Mouse (Mus musculus): Measurements from ENCODE around the gene Hyls1. TPM values are rescaled to one million over a fixed set of nuclear protein-coding genes. Genes with fewer than 3 reads are reported as not detected.
"Not testable (repeated sequence)": the region's sequence is repeated elsewhere in the genome, so short reads cannot be mapped to it uniquely, and the experiment has no call there.

The Hyls1 gene
- 10 to 100 TPM in 1 of 2 experiments, 1 to 10 TPM in 1; 9.2 to 10.6 TPM for total RNA-seq (2021)
- long read RNA-seq, experiment 1, transcript Hyls1-201 (4 exons, 1,973 nt) = major isoform, 10 of 10 reads
- long read RNA-seq, experiment 1, partial matches to known transcripts = 0 of 10 reads
- long read RNA-seq, experiment 1, other reads (novel, unspliced or antisense) = 0 of 10 reads
- long read RNA-seq, experiment 2, transcript Hyls1-201 (4 exons, 1,973 nt) = major isoform, 9 of 9 reads
- long read RNA-seq, experiment 2, partial matches to known transcripts = 0 of 9 reads
- long read RNA-seq, experiment 2, other reads (novel, unspliced or antisense) = 0 of 9 reads

DNA sequence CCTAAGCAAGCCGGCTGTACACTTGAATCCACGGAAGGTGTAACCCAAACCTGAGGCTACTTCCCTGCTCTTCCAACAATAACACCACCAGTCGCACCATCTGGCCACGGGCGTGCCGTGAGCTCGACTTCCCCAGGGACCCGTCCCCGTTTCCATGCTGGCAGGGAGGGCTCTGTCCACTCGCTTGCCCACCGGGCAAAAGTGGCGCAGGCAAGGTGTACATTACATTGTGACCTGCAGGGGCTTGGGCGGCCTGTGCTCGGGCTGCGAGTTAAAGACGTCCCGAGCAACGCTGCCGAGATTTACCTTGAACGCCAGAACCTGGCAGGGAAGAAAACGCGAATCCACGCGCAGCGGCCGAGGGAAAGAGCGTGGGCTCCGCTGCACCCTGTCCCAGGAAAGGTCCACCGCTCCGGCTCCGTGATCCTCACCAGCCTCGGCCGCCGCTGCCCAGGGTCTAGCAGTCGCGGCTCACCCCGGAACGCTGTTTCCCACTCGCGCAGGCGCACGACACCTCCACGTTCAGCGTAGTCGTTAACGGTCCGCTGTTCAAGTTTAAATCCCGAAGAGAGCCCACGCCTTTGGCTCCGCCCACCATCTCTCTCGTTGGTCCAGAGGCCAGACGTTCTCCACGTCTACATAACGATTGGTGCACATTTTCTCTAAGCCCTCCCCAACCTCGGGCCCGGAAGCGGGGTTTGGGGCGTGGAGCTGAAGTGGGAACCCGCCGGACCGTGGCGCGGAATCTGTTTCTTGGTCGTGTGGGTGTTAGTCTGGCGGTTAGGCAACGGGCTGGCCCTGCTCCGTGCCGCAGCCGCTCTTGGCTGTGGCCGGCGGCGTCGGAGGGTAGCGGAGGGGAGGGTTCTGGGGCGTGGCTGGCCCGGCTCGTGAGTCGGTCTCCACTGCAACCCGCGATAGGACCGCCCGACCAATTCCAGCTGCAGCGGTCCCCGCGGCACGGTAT is at the start of gene Hyls1, which contains the start of gene Pate2:
Gene Hyls1, minus strand, starts transcription at position 828 of the 964 bp plus-strand sequence.
Gene Pate2, plus strand, starts transcription at position 714 of the 964 bp plus-strand sequence.
- peak; percentile 87 to 95 for DNase-seq (ENCODE audit: low spot score in 2 of 2)

DNA sequence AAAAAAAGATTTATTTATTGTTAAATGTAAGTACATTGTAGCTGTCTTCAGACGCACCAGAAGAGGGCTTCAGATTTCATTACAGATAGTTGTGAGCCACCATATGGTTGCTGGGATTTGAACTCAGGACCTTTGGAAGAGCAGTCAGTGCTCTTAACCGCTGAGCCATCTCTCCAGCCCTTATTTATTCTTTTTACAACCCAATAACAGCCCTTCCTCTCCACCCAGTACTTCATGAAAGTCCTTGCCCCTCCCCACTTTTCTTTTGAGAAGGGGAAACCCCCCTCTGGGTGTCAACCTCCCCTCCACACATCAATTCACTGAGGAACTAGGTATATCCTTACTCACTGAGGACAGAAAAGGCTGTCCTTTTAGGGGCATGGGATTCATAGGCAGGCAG is 46.6 kb upstream of the Hyls1 start:
- DNase-seq (ENCODE audit: low spot score in 2 of 2) = not testable (repeated sequence)

DNA sequence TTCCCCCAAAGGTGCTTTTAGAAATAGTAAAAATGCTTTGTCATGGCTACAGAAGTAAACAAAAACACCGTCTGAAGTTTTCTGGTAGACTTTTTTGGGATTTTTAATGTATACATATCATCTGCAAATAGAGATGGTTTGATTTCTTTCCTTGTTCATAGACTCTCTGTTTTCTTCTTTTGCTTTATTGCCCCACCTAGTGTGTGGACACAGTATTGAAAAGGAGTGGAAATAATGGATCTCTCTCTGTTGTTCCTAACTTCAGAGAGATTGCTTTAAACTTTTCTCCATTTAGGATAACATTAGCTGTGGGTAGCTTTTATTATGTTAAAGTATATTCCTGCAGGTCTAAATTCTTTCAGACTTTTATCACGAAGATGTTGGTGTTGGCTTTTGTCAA is 43.8 kb upstream of the Hyls1 start:
- no peak for DNase-seq (ENCODE audit: low spot score in 2 of 2)

DNA sequence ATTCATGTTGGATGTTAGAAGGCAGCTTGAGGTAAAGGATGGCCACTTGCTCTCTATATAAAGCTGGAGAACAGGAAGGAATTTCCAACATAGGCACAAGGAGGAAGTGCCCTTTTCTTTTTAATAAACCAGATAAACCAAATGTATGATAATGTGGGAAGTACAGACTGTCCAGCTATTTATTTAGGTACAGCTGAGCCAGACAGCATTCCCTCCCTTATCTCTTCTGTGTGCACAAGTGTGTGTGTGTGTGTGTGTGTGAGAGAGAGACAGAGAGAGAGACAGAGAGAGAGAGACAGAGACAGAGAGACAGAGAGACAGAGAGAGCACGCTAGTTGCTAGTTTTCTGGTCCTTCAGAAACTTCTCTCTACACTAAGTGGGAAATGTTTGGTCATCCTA is 41.6 kb upstream of the Hyls1 start, which contains the start of gene Pate4:
Gene Pate4, minus strand, starts transcription at position 101 of the 400 bp plus-strand sequence.
- DNase-seq (ENCODE audit: low spot score in 2 of 2) = no peak

DNA sequence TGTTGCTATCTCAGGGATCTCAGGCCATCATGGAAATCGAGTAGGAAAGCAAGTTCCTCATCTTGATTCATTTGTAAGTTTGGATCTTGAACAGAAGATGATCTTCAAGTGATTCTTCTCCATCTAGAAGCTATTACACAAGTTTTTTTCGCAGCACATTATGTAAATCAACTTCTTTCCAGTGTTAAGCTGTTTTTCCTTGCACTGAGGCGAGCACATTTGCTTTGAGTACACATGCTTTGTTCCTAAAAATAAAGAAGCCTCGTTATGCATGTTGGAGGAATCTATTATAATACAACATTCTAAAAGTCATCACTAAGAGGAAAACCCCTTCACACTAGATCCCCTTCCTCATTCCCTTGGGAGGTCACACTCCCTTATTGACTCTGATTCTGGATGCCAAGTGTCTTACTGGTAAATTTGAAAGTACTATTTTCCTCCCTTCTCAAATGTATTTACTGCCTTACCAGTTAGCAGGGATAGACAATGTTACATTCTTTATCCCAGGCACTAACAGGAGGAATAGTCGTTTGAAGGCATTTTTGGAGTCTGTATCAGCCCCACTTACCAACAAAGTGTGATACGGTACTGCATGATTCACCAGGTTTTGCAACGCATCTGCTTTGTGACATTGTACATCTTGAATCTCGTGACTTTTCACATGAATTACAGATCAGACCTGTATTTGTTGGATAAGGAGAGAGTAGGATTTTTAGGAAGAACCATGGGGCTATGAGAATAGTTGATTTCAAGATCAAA is 37.6 kb upstream of the Hyls1 start:
- peak in 1 of 2 experiments; percentile 11 for DNase-seq (ENCODE audit: low spot score in 2 of 2)

DNA sequence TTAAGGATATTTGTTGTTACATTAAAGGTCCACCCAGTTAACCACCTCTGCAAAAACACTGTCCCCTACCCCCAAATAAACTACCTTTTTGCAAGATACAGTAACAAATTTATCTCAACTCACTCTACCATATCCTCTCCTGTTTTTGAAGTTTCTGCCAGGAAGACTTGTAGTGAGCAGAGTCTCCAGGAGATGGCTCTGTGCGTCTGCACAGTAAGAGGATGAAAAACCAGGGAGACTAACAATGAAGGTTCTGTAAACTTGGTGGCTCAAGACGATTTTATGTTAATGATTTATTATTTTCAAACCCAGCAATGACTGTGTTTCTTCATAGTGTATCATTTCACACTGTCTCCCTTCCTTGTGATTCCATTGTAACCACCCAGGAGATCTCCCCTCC is 22.7 kb upstream of the Hyls1 start:
- DNase-seq (ENCODE audit: low spot score in 2 of 2) = peak in 1 of 2 experiments; percentile 44

DNA sequence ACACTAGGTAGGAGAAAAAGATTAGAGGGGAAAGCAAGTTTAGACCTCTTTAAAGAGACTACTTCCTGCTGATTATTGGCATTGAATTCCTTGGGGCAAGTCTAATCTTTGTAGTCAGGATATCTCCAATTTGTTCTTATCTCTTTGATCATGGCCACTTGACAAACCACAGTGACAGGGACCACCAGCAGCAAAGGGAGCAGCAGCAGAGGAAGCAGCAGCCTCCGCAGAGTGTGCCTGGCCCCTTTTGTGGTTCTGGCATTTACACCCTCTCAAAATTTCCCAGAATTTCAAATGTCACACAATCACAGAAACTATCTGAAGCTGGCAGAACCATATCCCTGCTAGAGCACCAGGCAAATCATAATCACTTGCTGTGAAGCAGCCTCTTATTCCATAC is 17.5 kb upstream of the Hyls1 start:
- no peak for DNase-seq (ENCODE audit: low spot score in 2 of 2)

DNA sequence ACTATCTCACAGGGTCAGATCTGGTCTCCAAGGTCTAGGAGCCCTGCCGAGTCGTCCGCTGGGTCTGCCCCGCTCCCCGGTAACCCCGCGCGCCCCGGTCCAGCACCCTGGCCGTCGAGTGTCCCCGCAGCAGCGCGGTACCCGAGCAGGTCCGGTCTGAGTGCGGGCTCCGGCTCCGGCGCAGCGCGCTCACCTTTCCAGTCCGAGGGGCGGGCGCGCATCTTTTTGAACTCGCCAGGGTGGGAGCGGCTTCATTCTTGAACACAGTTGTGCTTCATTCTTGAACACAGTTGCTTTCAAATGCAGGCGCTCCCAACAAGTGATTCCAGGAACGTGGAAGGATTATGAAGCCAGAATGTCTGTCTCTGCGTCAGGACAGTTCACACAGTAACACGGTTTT is 4.2 kb upstream of the Hyls1 start:
- no peak for DNase-seq (ENCODE audit: low spot score in 2 of 2)

DNA sequence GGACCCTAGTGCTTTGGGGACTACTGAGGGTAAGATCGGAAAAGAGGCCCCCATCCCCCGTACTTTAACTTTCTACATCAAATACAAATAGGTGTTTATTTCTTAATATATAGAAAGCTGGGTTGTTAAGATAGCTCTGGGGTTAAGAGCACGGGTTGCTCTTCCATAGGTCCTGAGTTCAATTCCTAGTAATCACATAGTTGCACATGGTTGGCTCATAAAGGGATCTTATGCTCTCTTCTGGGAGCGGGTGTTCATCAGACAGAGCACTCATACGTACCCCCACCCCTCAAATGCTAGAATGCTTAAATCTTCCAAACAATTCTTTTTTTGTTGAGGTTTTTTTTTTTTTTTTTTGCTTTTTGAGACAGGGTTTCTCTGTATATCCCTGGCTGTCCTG is 465 bp upstream of the Hyls1 start:
- no peak for DNase-seq (ENCODE audit: low spot score in 2 of 2)

DNA sequence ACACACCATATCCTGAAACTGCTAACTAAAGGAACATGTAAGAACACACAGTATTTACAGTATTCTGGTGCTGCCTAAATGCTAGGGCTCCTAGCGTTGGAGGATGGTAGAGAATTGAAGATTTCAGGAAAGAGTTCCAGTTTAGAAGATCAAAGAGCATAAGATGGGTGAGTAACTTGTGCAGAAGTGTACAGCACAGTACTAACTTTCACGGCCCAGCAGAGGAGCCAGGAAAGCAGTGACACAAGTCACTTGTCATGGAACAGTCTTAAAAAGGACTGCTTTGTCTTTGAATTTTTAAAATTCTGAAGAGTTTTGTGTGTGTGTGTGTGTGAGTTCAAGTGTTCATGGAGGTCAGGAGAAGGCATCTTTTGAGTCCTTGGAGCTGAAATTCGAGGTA is 2.2 kb downstream of the Hyls1 start:
- DNase-seq (ENCODE audit: low spot score in 2 of 2) = no peak

DNA sequence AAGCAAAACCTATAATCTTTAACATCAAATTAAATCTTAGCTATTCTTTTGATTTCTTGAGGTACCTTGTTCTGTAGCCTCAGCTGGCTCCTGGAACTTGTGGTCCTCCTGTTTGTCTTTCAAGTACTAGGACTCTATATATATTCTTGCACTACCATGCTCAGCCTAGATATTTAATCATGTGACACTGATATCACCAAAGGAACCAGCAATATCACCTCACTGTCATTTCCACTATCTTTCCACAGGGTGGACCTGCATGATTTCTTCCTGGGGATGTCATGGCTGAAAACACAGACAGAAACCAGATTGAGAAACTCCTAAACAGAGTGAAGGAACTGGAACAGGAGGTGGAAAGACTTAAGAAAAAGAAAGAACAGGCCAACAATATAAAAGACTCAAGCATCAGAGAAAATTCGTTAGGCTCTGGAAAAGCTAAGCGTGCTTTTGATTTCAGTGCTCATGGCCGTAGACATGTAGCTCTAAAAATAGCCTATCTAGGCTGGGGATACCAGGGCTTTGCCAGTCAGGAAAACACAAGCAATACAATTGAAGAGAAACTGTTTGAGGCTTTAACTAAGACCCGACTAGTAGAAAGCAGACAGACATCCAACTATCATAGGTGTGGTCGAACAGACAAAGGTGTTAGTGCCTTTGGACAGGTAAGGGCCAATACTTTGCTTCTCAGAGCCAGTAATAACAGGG is 5.5 kb downstream of the Hyls1 start:
- DNase-seq (ENCODE audit: low spot score in 2 of 2) = no peak

DNA sequence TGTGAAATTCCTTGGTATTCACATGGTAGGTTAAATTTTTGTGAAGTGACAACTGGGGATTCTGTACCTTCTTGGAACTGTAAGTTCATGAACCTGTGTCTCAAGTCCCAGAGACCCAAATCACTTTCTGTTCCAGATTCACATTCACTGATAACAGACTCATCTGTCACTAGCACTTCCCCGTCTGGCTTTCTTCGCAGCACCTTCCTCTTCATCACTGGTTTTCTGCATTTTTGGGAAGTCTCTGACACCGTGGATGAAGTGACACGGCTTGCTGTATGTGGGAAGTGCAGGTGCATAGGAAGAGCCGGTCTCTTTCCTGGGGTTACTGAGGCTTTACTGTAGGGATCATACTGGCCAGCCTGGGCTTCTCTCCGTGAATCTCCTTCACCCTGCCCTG is 8.6 kb downstream of the Hyls1 start:
- no peak for DNase-seq (ENCODE audit: low spot score in 2 of 2)

DNA sequence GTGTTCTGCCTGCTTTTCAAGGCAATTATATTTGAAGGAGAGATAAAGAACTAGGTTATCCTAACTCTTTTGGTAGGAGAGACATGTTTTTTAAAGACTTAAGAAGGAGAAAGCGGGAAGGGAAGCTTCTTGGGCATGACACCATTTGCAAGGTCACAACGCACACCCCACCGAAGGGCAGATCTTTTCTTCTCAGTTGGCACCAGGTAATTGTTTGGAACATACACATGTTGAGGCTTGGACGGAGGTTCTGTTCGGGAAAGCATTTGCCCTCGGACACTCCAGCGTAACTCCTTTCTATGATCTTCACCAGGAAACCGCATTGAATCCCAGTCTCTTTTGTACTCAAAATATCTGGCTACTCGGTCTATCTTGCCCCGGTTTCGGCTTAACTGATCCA is 9.1 kb downstream of the Hyls1 start:
- no peak for DNase-seq (ENCODE audit: low spot score in 2 of 2)

DNA sequence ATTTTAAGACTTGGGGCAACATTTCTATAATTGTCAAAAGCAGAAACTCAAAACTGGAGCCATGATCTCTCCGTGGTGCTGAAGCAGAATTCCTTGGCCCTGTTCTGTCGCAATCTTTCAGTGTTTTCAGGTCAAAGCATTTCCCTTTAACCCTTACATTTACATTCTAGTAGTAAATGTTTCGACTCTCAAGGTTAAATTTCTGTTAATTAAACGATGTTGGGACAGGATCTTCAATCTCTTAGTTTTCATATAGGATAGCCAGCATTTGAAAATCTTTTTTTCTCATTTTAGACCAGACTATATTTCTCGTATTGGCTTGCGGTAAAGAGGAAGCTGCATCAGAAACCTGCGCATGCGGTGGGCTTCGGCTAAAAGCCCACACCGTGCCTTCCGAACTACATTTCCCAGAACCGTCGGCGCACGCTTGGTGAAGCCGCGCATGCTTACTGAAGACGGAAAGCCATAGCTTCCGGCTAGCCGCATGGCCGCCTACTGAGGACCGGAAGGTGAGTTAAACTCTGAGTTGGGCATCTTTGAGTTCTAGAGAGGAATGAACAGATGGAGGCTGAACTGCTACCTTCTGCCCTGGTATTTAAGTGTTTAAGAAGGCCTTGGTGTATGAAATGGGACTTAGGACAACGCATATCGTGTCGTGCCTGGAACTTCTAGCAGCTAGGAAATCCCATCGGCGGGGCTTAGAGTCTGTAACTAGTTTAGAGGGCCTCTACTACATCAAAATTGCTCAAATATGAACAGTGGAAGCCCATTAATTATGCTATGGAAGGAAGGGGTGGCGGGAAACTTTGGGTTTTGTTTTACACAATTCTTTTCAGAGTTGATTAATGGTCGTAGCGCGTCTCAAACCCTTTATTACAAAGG is 10.9 kb downstream of the Hyls1 start:
- DNase-seq (ENCODE audit: low spot score in 2 of 2) = peak; percentile 81 to 93

DNA sequence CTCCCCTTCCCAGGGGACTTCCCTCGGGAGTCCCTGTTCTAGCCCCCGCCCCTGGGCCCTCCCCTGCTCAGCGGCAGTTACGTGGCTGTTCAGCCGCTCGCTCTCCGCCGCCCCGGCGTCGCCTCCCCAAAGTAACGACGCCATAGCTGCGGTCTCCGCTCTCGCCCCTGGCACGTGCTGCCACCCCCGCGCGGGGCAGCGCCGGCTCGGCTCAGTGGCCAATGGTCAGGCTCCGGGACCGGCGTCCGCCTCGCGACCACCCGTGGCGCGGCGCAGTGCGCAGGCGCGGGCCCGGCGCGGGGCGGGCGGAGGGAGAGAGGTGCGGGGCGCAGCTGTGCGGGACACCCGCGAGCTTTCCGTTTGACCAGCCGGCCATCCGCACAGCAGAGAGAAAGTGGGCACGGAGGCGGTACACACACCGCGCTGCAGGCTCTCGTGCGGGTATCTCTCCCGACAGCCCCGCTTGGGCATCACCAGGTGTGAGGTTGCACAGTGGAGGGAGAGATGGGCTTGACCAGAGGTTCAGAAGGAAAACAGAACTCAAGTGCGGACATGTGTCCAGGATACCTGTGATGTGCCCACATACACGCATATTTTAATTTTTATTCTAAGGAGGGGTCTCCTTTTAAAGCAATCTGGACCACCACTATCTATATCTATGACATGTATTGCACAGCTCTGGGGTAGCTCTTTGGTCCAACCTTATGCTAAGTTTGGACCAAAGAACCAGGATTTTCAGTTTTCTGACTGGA is 11.8 kb downstream of the Hyls1 start, which contains the start of the genes Ddx25 and Pus3:
Gene Ddx25, minus strand, starts transcription at position 272 of the 752 bp plus-strand sequence.
Gene Pus3, plus strand, starts transcription at position 339 of the 752 bp plus-strand sequence.
- DNase-seq (ENCODE audit: low spot score in 2 of 2) = peak; percentile 77 to 81

DNA sequence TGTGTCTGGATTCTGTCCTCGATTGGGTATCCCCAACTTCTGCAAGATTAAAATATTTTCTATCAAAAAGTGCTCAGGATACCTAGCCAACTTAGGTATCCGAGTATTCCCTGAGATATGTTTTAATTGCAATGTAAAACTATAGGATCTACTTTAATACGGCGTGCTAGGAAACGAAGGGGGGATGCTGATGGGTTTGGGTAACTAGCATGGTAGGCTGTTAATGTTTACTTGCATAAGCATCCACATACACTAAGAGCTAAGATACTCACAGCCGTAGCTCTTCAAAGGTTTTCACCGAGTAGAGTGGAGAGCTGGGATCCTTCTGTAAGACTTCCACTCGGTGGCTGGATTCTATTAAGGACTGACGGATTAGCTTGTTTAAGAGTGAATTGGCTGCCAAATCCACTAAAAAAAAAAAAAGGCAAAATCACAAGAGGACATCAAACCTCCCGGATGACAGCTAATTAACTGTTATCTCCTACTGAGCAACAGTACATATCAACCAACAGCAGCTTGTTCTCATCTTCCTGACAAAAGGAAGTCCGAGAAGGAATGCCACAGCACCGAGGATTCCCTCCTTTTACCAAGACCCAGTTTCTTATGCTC is 13.6 kb downstream of the Hyls1 start:
- no peak for DNase-seq (ENCODE audit: low spot score in 2 of 2)

DNA sequence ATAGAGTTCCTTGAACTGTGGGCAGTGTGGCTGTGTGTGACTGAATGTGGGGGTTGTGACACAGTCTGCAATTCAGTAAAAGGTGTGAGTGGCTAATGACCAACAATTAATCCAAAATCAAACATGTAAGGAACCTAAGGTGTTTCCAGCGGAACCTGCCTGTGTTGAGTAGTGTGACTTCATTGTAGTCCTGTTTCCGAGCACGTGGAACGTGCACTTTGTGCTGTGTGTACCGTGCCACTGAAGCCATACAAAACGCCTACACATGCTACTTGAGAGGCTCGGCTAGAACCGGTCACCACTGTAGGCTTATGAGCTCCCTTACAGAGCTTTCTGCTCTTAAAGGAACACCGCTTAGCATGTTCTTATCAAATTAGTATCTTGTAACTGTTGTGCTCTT is 21.7 kb downstream of the Hyls1 start:
- DNase-seq (ENCODE audit: low spot score in 2 of 2) = no peak

DNA sequence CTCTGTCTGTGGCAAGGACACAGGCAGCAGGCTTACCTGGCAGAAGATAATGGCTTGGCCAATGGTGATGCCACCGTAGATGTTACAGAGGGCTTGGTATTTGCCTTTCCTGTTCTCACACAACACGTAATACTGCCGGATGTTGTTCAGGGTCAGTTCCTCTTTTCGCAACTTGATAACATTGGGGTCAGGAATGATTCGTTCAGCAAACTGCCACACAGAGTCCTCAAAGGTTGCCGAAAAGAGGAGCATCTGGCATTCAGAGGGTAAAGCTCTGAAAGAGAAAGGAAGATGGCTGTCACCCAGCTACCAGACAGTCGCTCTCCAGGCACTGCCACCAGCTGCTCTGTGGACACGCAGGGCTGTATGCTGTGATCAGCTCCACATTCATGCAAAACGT is 23.5 kb downstream of the Hyls1 start:
- no peak for DNase-seq (ENCODE audit: low spot score in 2 of 2)

All from layer of hippocampus, postnatal 14 days (tissue).